Mouse (Mus musculus) midbrain, embryonic 16.5 days (tissue): ENCODE data around the gene Kif2a. TPM values are rescaled to one million over a fixed set of nuclear protein-coding genes. Genes with fewer than 3 reads are reported as not detected.

Experiments
- ATAC-seq: fragments of 200-750 bp; cut with Nextera tagmentation; 2 replicates; pipeline ENCODE4 v1.8.0; 2017; ENCODE audit warnings: moderate TSS enrichment
- H3K27ac ChIP-seq: fragments of 300-500 bp; sonication (generic); 2 replicates; pipeline ENCODE4 v1.5.1; 2014; ENCODE audit warnings: mild to moderate bottlenecking, low read length, mixed read lengths
- H3K27me3 ChIP-seq: fragments of 300-500 bp; sonication (generic); 2 replicates; pipeline ENCODE4 v1.6.1; 2014; ENCODE audit warnings: low read depth, low read length, mixed read lengths; ENCODE audit not compliant: control insufficient read depth, insufficient read depth
- H3K36me3 ChIP-seq: fragments of 300-500 bp; sonication (generic); 2 replicates; pipeline ENCODE4 v1.6.1; 2014; ENCODE audit warnings: mild to moderate bottlenecking, low read length, moderate library complexity, mixed read lengths; ENCODE audit not compliant: control insufficient read depth, insufficient read depth
- H3K4me1 ChIP-seq: fragments of 300-500 bp; sonication (generic); 2 replicates; pipeline ENCODE4 v1.6.1; 2014; ENCODE audit warnings: mild to moderate bottlenecking, low read length, mixed read lengths; ENCODE audit not compliant: control insufficient read depth, insufficient read depth
- H3K4me2 ChIP-seq: fragments of 300-500 bp; sonication (generic); 2 replicates; pipeline ENCODE4 v1.6.1; 2014; ENCODE audit warnings: mild to moderate bottlenecking, low read length, mixed read lengths
- H3K4me3 ChIP-seq: fragments of 300-500 bp; sonication (generic); 2 replicates; pipeline ENCODE4 v1.5.1; 2014; ENCODE audit warnings: low read depth, mild to moderate bottlenecking, low read length, moderate library complexity, mixed read lengths
- H3K9ac ChIP-seq: fragments of 300-500 bp; sonication (generic); 2 replicates; pipeline ENCODE4 v1.6.1; 2014; ENCODE audit warnings: low read depth, low read length, mixed read lengths
- H3K9me3 ChIP-seq: fragments of 300-500 bp; sonication (generic); replicated peaks from 2 replicates; pipeline ENCODE4 v1.6.1; 2014; ENCODE audit warnings: mild to moderate bottlenecking, low read length, mixed read lengths; ENCODE audit not compliant: control insufficient read depth, poor library complexity, severe bottlenecking
- WGBS: fragments of 180-500 bp; shearing (Covaris S2); extraction: QIAGEN DNeasy Blood & Tissue Kit; methylation state at CpG from one replicate; pipeline ENCODE4 v1.1.7; 2014; 5-methylcytosine and 5-hydroxymethylcytosine counted together
- polyA plus RNA-seq: library from polyadenylated mRNA; unstranded; fragments of >200 nt; fragmentation: Nextera tagmentation; extraction: Ambion mirVana; gene quantifications from 2 replicates; pipeline ENCODE4 v1.2.1, GENCODE M21; 2015

The Kif2a gene
- polyA plus RNA-seq, 1 experiment from 2014 or later = 42.8 TPM

- Histone ChIP-seq H3K4me1 (peaks cover 18% of the 10 kb centered on the region), H3K9ac (peak overlapping the region; percentile 90), H3K27me3 (no peaks in the 10 kb centered on the region), H3K36me3 (peaks cover 2% of the 10 kb centered on the region; the same call in 1 of the 2 replicates), H3K4me2 (peak overlapping the region; percentile 69), H3K4me3 (peak overlapping the region; percentile 94), H3K27ac (no peak overlapping the region; the same call in 1 of the 2 replicates), H3K9me3 (no peaks in the 10 kb centered on the region)
- 3% methylated on average over 6 of the region's 6 CpGs for WGBS
- no peak for ATAC-seq
Observed at GRCm38 (mm10) chr13:106947583-106947982, 74.3 kb downstream of the Kif2a start.

- peak; percentile 99 for ATAC-seq
- WGBS = under 1% methylated on average over 67 of the region's 68 CpGs
- H3K27ac ChIP-seq = peak within 1 kb of the TSS; percentile 86
Observed at GRCm38 (mm10) chr13:106946594-106947540, 75.1 kb downstream of the Kif2a start, which contains the start of gene Dimt1. Gene Dimt1 (plus strand): TSS chr13:106947127.

GRCm38 (mm10) chr13:106945518-106945917, 76.4 kb downstream of the Kif2a start:
- WGBS = 86% methylated on average over 9 of the region's 9 CpGs
- Histone ChIP-seq H3K4me3 (no peak overlapping the region), H3K9me3 (no peaks in the 10 kb centered on the region), H3K4me1 (peaks cover 18% of the 10 kb centered on the region), H3K27ac (no peak overlapping the region), H3K9ac (no peak overlapping the region), H3K4me2 (no peak overlapping the region), H3K27me3 (no peaks in the 10 kb centered on the region), H3K36me3 (peaks cover 1% of the 10 kb centered on the region; the same call in 1 of the 2 replicates)
- no peak for ATAC-seq

More at GRCm38 (mm10) chr13:106946594-106947540, 75.1 kb downstream of the Kif2a start, which contains the start of gene Dimt1:
- peaks cover 2% of the 10 kb centered on the region; the same call in 1 of the 2 replicates for H3K36me3 ChIP-seq
- peaks cover 18% of the 10 kb centered on the region for H3K4me1 ChIP-seq
- H3K9me3 ChIP-seq = no peaks in the 10 kb centered on the region
- H3K4me2 ChIP-seq = peak within 1 kb of the TSS; percentile 69
- no peaks in the 10 kb centered on the region for H3K27me3 ChIP-seq
- peak within 1 kb of the TSS; percentile 90 for H3K9ac ChIP-seq
- H3K4me3 ChIP-seq = peak within 1 kb of the TSS; percentile 94

GRCm38 (mm10) chr13:106942721-106943120, 79.2 kb downstream of the Kif2a start:
- no peak for ATAC-seq
- WGBS = 93% methylated on average over 1 of the region's 1 CpGs
- H3K9ac ChIP-seq = no peak overlapping the region

GRCm38 (mm10) chr13:106941211-106941976, 80.5 kb downstream of the Kif2a start:
- H3K4me3 ChIP-seq = no peak overlapping the region
- WGBS = 28% methylated on average over 7 of the region's 7 CpGs
- no peaks in the 10 kb centered on the region for H3K4me1 ChIP-seq
- no peak overlapping the region for H3K4me2 ChIP-seq
- no peak for ATAC-seq
- no peaks in the 10 kb centered on the region for H3K9me3 ChIP-seq
- H3K27ac ChIP-seq = no peak overlapping the region
- no peak overlapping the region for H3K9ac ChIP-seq
- no peaks in the 10 kb centered on the region for H3K27me3 ChIP-seq
- H3K36me3 ChIP-seq = no peaks in the 10 kb centered on the region

More at GRCm38 (mm10) chr13:106942721-106943120, 79.2 kb downstream of the Kif2a start:
- Histone ChIP-seq H3K27me3 (no peaks in the 10 kb centered on the region), H3K4me3 (no peak overlapping the region), H3K4me2 (no peak overlapping the region), H3K36me3 (no peaks in the 10 kb centered on the region), H3K4me1 (peaks cover 3% of the 10 kb centered on the region), H3K9me3 (no peaks in the 10 kb centered on the region), H3K27ac (no peak overlapping the region)

- Histone ChIP-seq H3K36me3 (no peaks in the 10 kb centered on the region), H3K4me1 (peaks cover 14% of the 10 kb centered on the region), H3K9ac (peak overlapping the region; percentile 53; the same call in 1 of the 2 replicates), H3K27ac (peak overlapping the region; percentile 64), H3K4me3 (peak overlapping the region; percentile 98), H3K27me3 (no peaks in the 10 kb centered on the region), H3K4me2 (peak overlapping the region; percentile 47), H3K9me3 (no peaks in the 10 kb centered on the region)
- 26% methylated on average over 7 of the region's 7 CpGs for WGBS
- ATAC-seq = peak; percentile 16
Observed at GRCm38 (mm10) chr13:106937138-106937472, 84.8 kb downstream of the Kif2a start.

GRCm38 (mm10) chr13:106936256-106937137, 85.4 kb downstream of the Kif2a start, which contains the start of gene Ipo11:
Gene Ipo11 (minus strand): TSS chr13:106936958.
- Histone ChIP-seq H3K4me3 (peak within 1 kb of the TSS; percentile 98), H3K36me3 (no peaks in the 10 kb centered on the region), H3K4me2 (peak within 1 kb of the TSS; percentile 74), H3K9me3 (no peaks in the 10 kb centered on the region), H3K27ac (peak within 1 kb of the TSS; percentile 84), H3K27me3 (no peaks in the 10 kb centered on the region), H3K9ac (peak within 1 kb of the TSS; percentile 87), H3K4me1 (peaks cover 14% of the 10 kb centered on the region)
- ATAC-seq = peak; percentile 98
- under 1% methylated on average over 84 of the region's 84 CpGs for WGBS

GRCm38 (mm10) chr13:106935871-106936255, 86.1 kb downstream of the Kif2a start:
- Histone ChIP-seq H3K36me3 (no peaks in the 10 kb centered on the region), H3K4me2 (peak overlapping the region; percentile 74), H3K4me3 (peak overlapping the region; percentile 98), H3K9me3 (no peaks in the 10 kb centered on the region), H3K27ac (peak overlapping the region; percentile 84), H3K27me3 (no peaks in the 10 kb centered on the region), H3K4me1 (peaks cover 14% of the 10 kb centered on the region), H3K9ac (peak overlapping the region; percentile 87)
- ATAC-seq = no peak
- WGBS = 9% methylated on average over 9 of the region's 9 CpGs
